Mouse (Mus musculus) spleen, adult 2 months (tissue): Measurements from ENCODE around the gene Phf14. TPM values are rescaled to one million over a fixed set of nuclear protein-coding genes. Genes with fewer than 3 reads are reported as not detected.

Experiments
- DNase-seq, 2 experiments: peaks; one replicate each; pipeline versions ENCODE4 v3.0.0 to v3.0.0-alpha.2; 2012 to 2021; ENCODE audit warnings: low spot score in 2 of 2, low read depth in 1 of 2
- H3K27ac ChIP-seq: fragments of 200-500 bp; 2 replicates; pipeline ENCODE4 v1.5.1; 2012; ENCODE audit warnings: low read length, inconsistent platforms; ENCODE audit not compliant: insufficient read depth
- H3K27me3 ChIP-seq: fragments of 200-500 bp; 2 replicates; pipeline ENCODE4 v1.6.1; 2012; ENCODE audit warnings: mild to moderate bottlenecking, moderate library complexity, low read length, inconsistent platforms; ENCODE audit not compliant: control insufficient read depth, insufficient read depth
- H3K36me3 ChIP-seq: fragments of 200-500 bp; 2 replicates; pipeline ENCODE4 v1.6.1; 2012; ENCODE audit warnings: mild to moderate bottlenecking, low read length, inconsistent platforms; ENCODE audit not compliant: control insufficient read depth, insufficient read depth
- H3K4me1 ChIP-seq: fragments of 200-500 bp; 2 replicates; pipeline ENCODE4 v1.6.1; 2011; ENCODE audit warnings: inconsistent platforms; ENCODE audit not compliant: control insufficient read depth, insufficient read depth, insufficient read length
- H3K4me3 ChIP-seq: fragments of 200-500 bp; 2 replicates; pipeline ENCODE4 v1.5.1; 2011; ENCODE audit warnings: mild to moderate bottlenecking, inconsistent platforms; ENCODE audit not compliant: insufficient read depth, insufficient read length; ENCODE audit errors: extremely low read depth
- CTCF ChIP-seq: fragments of 200-500 bp; IDR thresholded peaks from 2 replicates; pipeline ENCODE4 v1.5.1; 2011; ENCODE audit warnings: mild to moderate bottlenecking, inconsistent platforms; ENCODE audit not compliant: insufficient read depth, insufficient read length, insufficient replicate concordance; ENCODE audit errors: extremely low read depth
- POLR2A ChIP-seq: fragments of 200-500 bp; IDR thresholded peaks from 2 replicates; pipeline ENCODE4 v1.6.1; 2011; ENCODE audit warnings: low read depth, low read length, inconsistent platforms
- WGBS: fragments of 180-500 bp; shearing (Covaris S2); methylation state at CpG from one replicate; pipeline ENCODE4 v1.1.7; 2018; 5-methylcytosine and 5-hydroxymethylcytosine counted together
- polyA plus RNA-seq: library from polyadenylated mRNA; depleted of rRNA; stranded (reverse); fragments of >200 nt; gene quantifications from 2 replicates; pipeline ENCODE4 v1.2.3, GENCODE M21; 2012

The Phf14 gene
- polyA plus RNA-seq, 1 experiment: 3.5 TPM

GRCm38 (mm10) chr6:12082125-12082524 is 174.5 kb downstream of the Phf14 start:
- TF ChIP-seq CTCF: no peak
- TF ChIP-seq POLR2A: no peak

GRCm38 (mm10) chr6:12082531-12083216 is 175.1 kb downstream of the Phf14 start:
- WGBS: 80% methylated on average over 6 of the region's 6 CpGs
- H3K27me3 ChIP-seq: no peaks in the 10 kb centered on the region
- no peak for DNase-seq
- TF ChIP-seq CTCF (no peak), POLR2A (no peak)
- H3K27ac ChIP-seq: no peak overlapping the region
- no peaks in the 10 kb centered on the region for H3K4me1 ChIP-seq
- no peak overlapping the region for H3K4me3 ChIP-seq
- peaks cover 2% of the 10 kb centered on the region; the same call in 1 of the 2 replicates for H3K36me3 ChIP-seq

More at GRCm38 (mm10) chr6:12082125-12082524, 174.5 kb downstream of the Phf14 start:
- WGBS: 73% methylated on average over 2 of the region's 2 CpGs
- Histone ChIP-seq H3K27ac (no peak overlapping the region), H3K4me3 (no peak overlapping the region), H3K36me3 (peaks cover 2% of the 10 kb centered on the region; the same call in 1 of the 2 replicates), H3K27me3 (no peaks in the 10 kb centered on the region), H3K4me1 (no peaks in the 10 kb centered on the region)
- DNase-seq: no peak

GRCm38 (mm10) chr6:12084721-12085120 is 177.1 kb downstream of the Phf14 start:
- TF ChIP-seq POLR2A (no peak), CTCF (no peak)
- DNase-seq: no peak
- no peak overlapping the region for H3K27ac ChIP-seq
- WGBS: 91% methylated on average over 5 of the region's 5 CpGs
- peaks cover 2% of the 10 kb centered on the region; the same call in 1 of the 2 replicates for H3K36me3 ChIP-seq
- no peaks in the 10 kb centered on the region for H3K27me3 ChIP-seq
- H3K4me3 ChIP-seq: no peak overlapping the region
- no peaks in the 10 kb centered on the region for H3K4me1 ChIP-seq

DNA sequence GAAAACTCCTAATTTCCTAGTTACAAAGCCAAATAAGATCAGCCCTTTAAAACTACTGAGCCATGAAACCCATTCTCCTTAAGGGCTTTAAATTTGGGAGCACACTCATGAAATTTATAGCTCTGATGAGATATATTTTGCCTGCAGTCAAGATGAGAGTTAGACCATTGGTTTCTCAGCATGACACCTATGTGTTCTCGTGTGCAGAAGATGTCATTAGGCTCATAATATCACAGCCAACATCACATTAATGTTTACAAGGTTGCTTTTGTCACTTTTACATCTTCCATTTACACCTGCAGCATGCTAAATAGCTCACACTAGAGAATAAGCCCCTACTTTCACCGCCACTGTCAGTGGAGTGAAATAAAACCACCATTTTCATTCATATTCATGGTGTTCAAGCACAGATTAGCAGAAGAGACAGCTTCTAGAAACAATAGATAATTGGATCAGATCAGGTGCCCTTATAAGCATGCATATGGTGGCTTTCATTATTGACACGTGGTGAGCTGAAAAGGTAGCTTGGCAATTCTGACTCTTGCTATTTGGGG is 181.9 kb downstream of the Phf14 start:
- Histone ChIP-seq H3K4me1 (no peaks in the 10 kb centered on the region), H3K36me3 (no peaks in the 10 kb centered on the region), H3K4me3 (no peak overlapping the region), H3K27ac (no peak overlapping the region), H3K27me3 (no peaks in the 10 kb centered on the region)
- WGBS: 85% methylated on average over 3 of the region's 3 CpGs
- no peak for DNase-seq
- TF ChIP-seq POLR2A (no peak), CTCF (no peak)

GRCm38 (mm10) chr6:12095716-12096115 is 188.1 kb downstream of the Phf14 start:
- WGBS: 11% methylated on average over 1 of the region's 1 CpGs
- H3K27ac ChIP-seq: no peak overlapping the region
- H3K4me3 ChIP-seq: no peak overlapping the region
- TF ChIP-seq POLR2A (no peak), CTCF (no peak)
- DNase-seq: no peak
- no peaks in the 10 kb centered on the region for H3K27me3 ChIP-seq
- H3K36me3 ChIP-seq: no peaks in the 10 kb centered on the region
- no peaks in the 10 kb centered on the region for H3K4me1 ChIP-seq

- H3K36me3 ChIP-seq: no peaks in the 10 kb centered on the region
- H3K27ac ChIP-seq: no peak overlapping the region
- no peaks in the 10 kb centered on the region for H3K4me1 ChIP-seq
- no peak overlapping the region for H3K4me3 ChIP-seq
- WGBS: 86% methylated on average over 4 of the region's 4 CpGs
- TF ChIP-seq POLR2A (no peak), CTCF (no peak)
- DNase-seq: no peak
- no peaks in the 10 kb centered on the region for H3K27me3 ChIP-seq
Observed at GRCm38 (mm10) chr6:12097125-12097524, 189.5 kb downstream of the Phf14 start.

GRCm38 (mm10) chr6:12105144-12105543 is 197.5 kb downstream of the Phf14 start:
- TF ChIP-seq POLR2A (no peak), CTCF (no peak)
- H3K27ac ChIP-seq: no peak overlapping the region
- no peaks in the 10 kb centered on the region for H3K27me3 ChIP-seq
- no peak for DNase-seq
- no peak overlapping the region for H3K4me3 ChIP-seq
- WGBS: 88% methylated on average over 4 of the region's 4 CpGs
- no peaks in the 10 kb centered on the region for H3K36me3 ChIP-seq
- H3K4me1 ChIP-seq: no peaks in the 10 kb centered on the region
